Mouse (Mus musculus): ENCODE measurements around the gene Phyh. TPM values are rescaled to one million over a fixed set of nuclear protein-coding genes. Genes with fewer than 3 reads are reported as not detected.

Phyh gene
- polyA plus RNA-seq, 1 experiment from 2014 or later: 45.1 TPM

DNA sequence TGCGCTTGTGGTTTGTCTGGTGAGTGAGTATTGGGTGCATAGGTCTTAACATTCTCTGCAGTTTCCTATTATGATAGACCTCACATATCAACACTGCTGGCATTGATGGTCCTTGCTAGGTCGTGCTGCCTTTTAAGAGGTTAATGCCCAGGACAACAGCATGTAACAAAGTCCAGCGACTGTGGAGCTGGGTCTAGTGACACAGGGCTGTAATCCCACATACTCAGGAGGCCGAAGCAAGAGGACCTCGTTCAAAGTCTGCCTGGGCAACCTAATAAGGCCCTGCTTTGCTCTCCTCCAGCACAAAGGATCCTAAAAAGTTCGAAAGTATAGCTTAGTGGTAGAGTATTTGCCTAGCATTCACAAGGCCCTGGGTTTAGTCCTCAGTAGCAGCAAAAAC is 8.9 kb upstream of the Phyh start:
- ATAC-seq (replicated peaks; ENCODE audit: low FRiP score): 0 out of 2 replicates have a peak, but pooled peaks have one; percentile 40
- H3K27me3 ChIP-seq (replicated peaks; ENCODE audit: control insufficient read depth, insufficient read depth, low read length): no peaks in the 10 kb centered on the region
- no peak overlapping the region for H3K27ac ChIP-seq (ENCODE audit: low read depth, low read length)
- H3K4me3 ChIP-seq (ENCODE audit: low read depth, low read length): no peak overlapping the region
- peaks cover 3% of the 10 kb centered on the region for H3K4me1 ChIP-seq (replicated peaks; ENCODE audit: control insufficient read depth, insufficient read depth, low read length)
- H3K9me3 ChIP-seq (ENCODE audit: control insufficient read depth, low read length): peaks cover 2% of the 10 kb centered on the region; the same call in 1 of the 2 replicates
- no peak overlapping the region for H3K4me2 ChIP-seq
- H3K36me3 ChIP-seq (ENCODE audit: control insufficient read depth, insufficient read depth, low read length): peaks cover 26% of the 10 kb centered on the region
- no peak for DNase-seq (ENCODE audit: low spot score)
- H3K9ac ChIP-seq (ENCODE audit: low read depth, low read length): no peak overlapping the region
- WGBS: 72% methylated on average over 6 of the region's 6 CpGs

DNA sequence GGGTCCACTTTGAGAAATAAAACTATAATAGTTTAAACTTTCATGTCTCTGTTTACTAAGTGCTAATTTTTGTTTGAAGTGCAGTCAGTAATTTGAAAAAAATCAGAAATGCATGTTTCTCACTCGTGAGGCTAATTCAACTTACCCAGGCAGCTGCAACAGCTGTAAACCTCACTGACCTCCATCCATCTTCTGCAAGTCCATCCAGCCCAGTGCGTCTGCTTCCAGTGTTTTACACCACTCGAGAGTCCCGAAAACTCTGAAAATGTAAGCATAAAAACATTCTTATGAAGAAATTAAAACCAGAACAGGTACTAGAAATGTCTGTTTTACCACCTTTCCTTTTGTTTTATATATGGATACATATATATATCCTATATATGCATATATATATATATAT is 8.3 kb upstream of the Phyh start:
- Histone ChIP-seq H3K4me2 (no peak overlapping the region), H3K4me3 (ENCODE audit: low read depth, low read length) (no peak overlapping the region), H3K9me3 (ENCODE audit: control insufficient read depth, low read length) (peaks cover 2% of the 10 kb centered on the region; the same call in 1 of the 2 replicates), H3K9ac (ENCODE audit: low read depth, low read length) (no peak overlapping the region), H3K4me1 (replicated peaks; ENCODE audit: control insufficient read depth, insufficient read depth, low read length) (peaks cover 3% of the 10 kb centered on the region), H3K27ac (ENCODE audit: low read depth, low read length) (no peak overlapping the region), H3K36me3 (ENCODE audit: control insufficient read depth, insufficient read depth, low read length) (peaks cover 21% of the 10 kb centered on the region), H3K27me3 (replicated peaks; ENCODE audit: control insufficient read depth, insufficient read depth, low read length) (no peaks in the 10 kb centered on the region)
- ATAC-seq (replicated peaks; ENCODE audit: low FRiP score): no peak
- WGBS: 79% methylated on average over 4 of the region's 4 CpGs
- DNase-seq (ENCODE audit: low spot score): no peak

DNA sequence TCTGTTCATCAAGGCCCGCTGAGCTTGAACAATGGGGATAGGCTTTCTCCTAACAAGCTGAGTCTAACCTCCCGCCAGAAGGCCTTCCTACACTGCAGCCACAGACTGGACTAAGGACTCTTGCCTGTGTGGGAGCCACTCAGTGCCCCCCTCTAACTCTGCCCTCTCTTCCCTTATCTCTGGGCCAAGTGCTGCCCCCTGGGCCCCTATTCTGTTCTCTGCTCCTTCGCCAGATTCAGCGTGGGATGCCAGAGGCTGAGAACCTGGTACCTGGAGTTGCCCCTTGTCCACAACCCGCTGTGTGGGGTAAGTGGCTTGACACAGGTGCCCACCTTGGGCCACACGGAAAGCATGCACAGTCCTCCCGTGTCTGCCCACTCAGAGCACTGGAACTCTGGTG is 4.9 kb upstream of the Phyh start:
- Histone ChIP-seq H3K27me3 (replicated peaks; ENCODE audit: control insufficient read depth, insufficient read depth, low read length) (no peaks in the 10 kb centered on the region), H3K4me2 (no peak overlapping the region), H3K4me3 (ENCODE audit: low read depth, low read length) (no peak overlapping the region), H3K36me3 (ENCODE audit: control insufficient read depth, insufficient read depth, low read length) (no peaks in the 10 kb centered on the region), H3K4me1 (replicated peaks; ENCODE audit: control insufficient read depth, insufficient read depth, low read length) (peaks cover 8% of the 10 kb centered on the region), H3K9me3 (ENCODE audit: control insufficient read depth, low read length) (peaks cover 2% of the 10 kb centered on the region; the same call in 1 of the 2 replicates), H3K27ac (ENCODE audit: low read depth, low read length) (no peak overlapping the region), H3K9ac (ENCODE audit: low read depth, low read length) (no peak overlapping the region)
- DNase-seq (ENCODE audit: low spot score) (no peak), ATAC-seq (replicated peaks; ENCODE audit: low FRiP score) (no peak)
- WGBS: 82% methylated on average over 7 of the region's 7 CpGs

DNA sequence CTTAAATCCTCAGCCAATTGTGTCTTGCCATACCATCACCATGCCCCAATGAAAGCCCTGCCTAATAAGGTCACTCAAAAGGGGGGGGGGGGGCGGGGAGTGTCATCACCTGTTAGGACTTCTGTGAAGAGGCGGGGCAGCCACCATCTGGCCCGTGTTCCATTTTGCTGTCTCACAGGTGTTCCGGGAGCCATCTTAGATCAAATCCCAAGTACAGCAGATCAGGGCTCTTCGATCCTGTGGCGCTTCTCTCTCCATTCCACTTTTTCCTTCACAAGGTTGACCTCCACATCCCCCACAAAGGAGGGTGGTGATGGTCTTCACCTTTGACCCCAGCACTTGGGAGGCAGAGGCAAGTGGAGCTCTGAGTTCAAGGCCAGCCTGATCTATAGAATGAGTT is 2.8 kb upstream of the Phyh start:
- H3K9me3 ChIP-seq (ENCODE audit: control insufficient read depth, low read length): peaks cover 2% of the 10 kb centered on the region; the same call in 1 of the 2 replicates
- no peak overlapping the region for H3K9ac ChIP-seq (ENCODE audit: low read depth, low read length)
- H3K27ac ChIP-seq (ENCODE audit: low read depth, low read length): no peak overlapping the region
- no peak overlapping the region for H3K4me3 ChIP-seq (ENCODE audit: low read depth, low read length)
- H3K4me1 ChIP-seq (replicated peaks; ENCODE audit: control insufficient read depth, insufficient read depth, low read length): peaks cover 11% of the 10 kb centered on the region
- ATAC-seq (replicated peaks; ENCODE audit: low FRiP score) (no peak), DNase-seq (ENCODE audit: low spot score) (no peak)
- 75% methylated on average over 6 of the region's 6 CpGs for WGBS
- no peak overlapping the region for H3K4me2 ChIP-seq
- no peaks in the 10 kb centered on the region for H3K36me3 ChIP-seq (ENCODE audit: control insufficient read depth, insufficient read depth, low read length)
- H3K27me3 ChIP-seq (replicated peaks; ENCODE audit: control insufficient read depth, insufficient read depth, low read length): no peaks in the 10 kb centered on the region

DNA sequence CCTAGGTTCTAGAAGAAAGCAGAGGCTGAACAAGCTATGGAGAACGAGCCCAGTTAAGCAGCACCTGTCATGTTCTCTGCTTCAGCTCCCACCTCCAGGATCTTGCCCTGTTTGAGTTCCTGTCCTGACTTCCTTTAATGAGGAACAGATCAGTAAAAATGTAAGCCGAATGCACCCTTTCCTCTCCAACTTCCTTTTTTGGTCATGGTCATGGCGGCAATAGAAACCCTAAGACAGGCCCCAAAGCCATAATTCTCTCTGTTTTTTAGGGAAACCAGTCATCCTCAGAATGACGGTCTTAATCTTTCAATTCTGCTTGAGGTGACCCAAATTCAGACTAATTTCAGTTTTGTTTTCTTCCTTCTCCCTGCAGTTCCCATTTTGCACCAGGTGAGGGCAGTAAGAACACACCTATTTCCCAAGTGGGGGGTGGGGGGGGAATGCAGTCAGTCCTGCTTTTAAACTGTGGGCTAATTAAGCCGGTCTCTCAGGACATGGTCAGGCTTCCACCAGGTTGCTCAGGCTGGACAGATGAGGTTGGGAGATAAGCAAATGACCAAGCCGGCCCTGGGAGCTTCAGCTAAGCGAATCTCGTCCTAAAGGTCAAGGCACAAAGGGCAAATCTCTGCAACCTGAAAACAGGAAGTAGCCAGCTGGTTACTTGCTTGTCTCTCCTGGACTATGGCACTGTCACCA is 1.3 kb upstream of the Phyh start:
- peaks cover 11% of the 10 kb centered on the region for H3K4me1 ChIP-seq (replicated peaks; ENCODE audit: control insufficient read depth, insufficient read depth, low read length)
- ATAC-seq (replicated peaks; ENCODE audit: low FRiP score): no peak
- no peak overlapping the region for H3K4me3 ChIP-seq (ENCODE audit: low read depth, low read length)
- 11% methylated on average over 8 of the region's 8 CpGs for WGBS
- H3K4me2 ChIP-seq: peak overlapping the region; percentile 45
- H3K9ac ChIP-seq (ENCODE audit: low read depth, low read length): no peak overlapping the region
- H3K36me3 ChIP-seq (ENCODE audit: control insufficient read depth, insufficient read depth, low read length): no peaks in the 10 kb centered on the region
- H3K9me3 ChIP-seq (ENCODE audit: control insufficient read depth, low read length): no peaks in the 10 kb centered on the region
- no peaks in the 10 kb centered on the region for H3K27me3 ChIP-seq (replicated peaks; ENCODE audit: control insufficient read depth, insufficient read depth, low read length)
- DNase-seq (ENCODE audit: low spot score): peak; percentile 62
- peak overlapping the region; percentile 38; the same call in 1 of the 2 replicates for H3K27ac ChIP-seq (ENCODE audit: low read depth, low read length)

DNA sequence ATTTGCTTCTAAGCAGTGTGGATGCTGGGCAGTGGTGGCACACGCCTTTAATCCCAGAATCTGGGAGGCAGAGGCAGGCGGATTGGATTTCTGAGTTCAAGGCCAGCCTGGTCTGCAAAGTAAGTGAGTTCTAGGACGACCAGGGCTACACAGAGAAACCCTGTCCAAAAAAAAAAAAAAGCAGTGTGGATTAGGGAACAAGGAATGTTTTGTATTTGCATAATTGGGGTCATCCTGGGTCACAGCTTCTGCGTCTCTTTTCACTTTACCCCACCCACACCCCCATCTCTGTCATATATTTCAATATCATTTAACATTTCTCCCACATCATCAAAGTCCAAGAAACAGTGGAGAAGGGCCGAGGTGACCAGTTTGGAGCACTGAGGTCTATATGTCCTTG is 2.2 kb downstream of the Phyh start:
- DNase-seq (ENCODE audit: low spot score) (no peak), ATAC-seq (replicated peaks; ENCODE audit: low FRiP score) (no peak)
- peaks cover 4% of the 10 kb centered on the region; the same call in 1 of the 2 replicates for H3K9me3 ChIP-seq (ENCODE audit: control insufficient read depth, low read length)
- no peaks in the 10 kb centered on the region for H3K27me3 ChIP-seq (replicated peaks; ENCODE audit: control insufficient read depth, insufficient read depth, low read length)
- H3K27ac ChIP-seq (ENCODE audit: low read depth, low read length): no peak overlapping the region
- H3K9ac ChIP-seq (ENCODE audit: low read depth, low read length): no peak overlapping the region
- no peak overlapping the region for H3K4me3 ChIP-seq (ENCODE audit: low read depth, low read length)
- H3K36me3 ChIP-seq (ENCODE audit: control insufficient read depth, insufficient read depth, low read length): no peaks in the 10 kb centered on the region
- WGBS: 80% methylated on average over 5 of the region's 5 CpGs
- H3K4me2 ChIP-seq: no peak overlapping the region
- peaks cover 11% of the 10 kb centered on the region for H3K4me1 ChIP-seq (replicated peaks; ENCODE audit: control insufficient read depth, insufficient read depth, low read length)

DNA sequence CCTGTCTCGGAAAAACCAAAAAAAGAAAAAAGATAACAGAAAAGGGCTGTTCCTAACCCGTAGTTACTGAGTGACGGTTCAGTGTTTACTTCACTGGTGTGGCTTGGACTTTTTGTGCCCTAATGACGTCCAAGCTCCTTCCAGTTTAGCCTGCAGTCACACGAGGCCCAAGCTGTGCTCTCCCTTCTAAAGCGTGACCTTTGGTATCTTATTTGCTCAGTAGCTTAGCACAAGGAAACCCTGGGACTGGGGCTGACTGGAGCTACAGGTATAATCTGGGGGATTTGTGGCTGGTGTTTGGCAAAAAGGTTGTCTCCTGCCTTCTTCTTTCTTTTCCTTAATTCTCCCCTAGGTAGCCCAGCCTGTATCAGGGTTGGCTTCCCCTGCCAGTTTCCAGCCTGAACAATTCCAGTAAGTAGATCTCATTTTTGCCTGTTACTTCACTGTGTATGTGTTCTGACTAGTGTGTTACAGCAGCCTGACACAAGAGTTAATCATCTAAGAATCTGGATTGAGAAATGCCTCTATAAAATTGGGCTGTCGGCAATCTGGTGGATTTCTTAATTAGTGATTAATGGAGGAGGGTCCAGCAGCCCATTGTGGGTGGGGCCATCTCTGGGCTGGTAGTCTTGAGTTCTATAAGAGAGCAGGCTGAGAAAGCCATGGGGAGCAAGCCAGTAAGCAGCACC is 3.8 kb downstream of the Phyh start:
- Histone ChIP-seq H3K9ac (ENCODE audit: low read depth, low read length) (no peak overlapping the region), H3K36me3 (ENCODE audit: control insufficient read depth, insufficient read depth, low read length) (peaks cover 2% of the 10 kb centered on the region; the same call in 1 of the 2 replicates), H3K27me3 (replicated peaks; ENCODE audit: control insufficient read depth, insufficient read depth, low read length) (no peaks in the 10 kb centered on the region), H3K4me3 (ENCODE audit: low read depth, low read length) (no peak overlapping the region), H3K4me1 (replicated peaks; ENCODE audit: control insufficient read depth, insufficient read depth, low read length) (peaks cover 11% of the 10 kb centered on the region), H3K9me3 (ENCODE audit: control insufficient read depth, low read length) (peaks cover 4% of the 10 kb centered on the region; the same call in 1 of the 2 replicates), H3K4me2 (no peak overlapping the region), H3K27ac (ENCODE audit: low read depth, low read length) (peak overlapping the region; percentile 9; the same call in 1 of the 2 replicates)
- 53% methylated on average over 7 of the region's 7 CpGs for WGBS
- ATAC-seq (replicated peaks; ENCODE audit: low FRiP score) (no peak), DNase-seq (ENCODE audit: low spot score) (no peak)

DNA sequence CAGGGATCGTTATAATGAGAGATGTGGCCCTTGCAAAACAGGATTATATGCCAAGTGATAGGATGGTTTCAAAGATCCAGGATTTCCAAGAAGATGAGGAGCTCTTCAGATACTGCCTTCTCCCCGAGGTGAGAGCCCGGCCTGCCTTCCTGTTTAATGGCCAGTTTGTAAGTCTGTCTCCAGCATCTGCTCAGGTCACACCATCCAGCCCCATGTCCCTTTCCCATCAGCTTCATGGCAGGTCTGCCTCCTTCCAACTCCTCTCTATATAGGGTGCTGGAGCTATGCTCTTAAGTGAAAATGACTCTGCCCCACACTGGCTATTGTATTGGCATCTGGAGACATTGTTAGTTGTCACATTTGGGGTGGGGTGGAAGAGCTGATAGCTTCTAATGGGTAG is 8.6 kb downstream of the Phyh start:
- Histone ChIP-seq H3K4me1 (replicated peaks; ENCODE audit: control insufficient read depth, insufficient read depth, low read length) (no peaks in the 10 kb centered on the region), H3K27ac (ENCODE audit: low read depth, low read length) (no peak overlapping the region), H3K36me3 (ENCODE audit: control insufficient read depth, insufficient read depth, low read length) (peaks cover 2% of the 10 kb centered on the region; the same call in 1 of the 2 replicates), H3K4me2 (no peak overlapping the region), H3K27me3 (replicated peaks; ENCODE audit: control insufficient read depth, insufficient read depth, low read length) (no peaks in the 10 kb centered on the region), H3K9me3 (ENCODE audit: control insufficient read depth, low read length) (peaks cover 4% of the 10 kb centered on the region; the same call in 1 of the 2 replicates), H3K4me3 (ENCODE audit: low read depth, low read length) (no peak overlapping the region), H3K9ac (ENCODE audit: low read depth, low read length) (no peak overlapping the region)
- no peak for ATAC-seq (replicated peaks; ENCODE audit: low FRiP score)
- no peak for DNase-seq (ENCODE audit: low spot score)
- 76% methylated on average over 3 of the region's 3 CpGs for WGBS

Data from liver, embryonic 11.5 days (tissue).